Mouse (Mus musculus): ENCODE results near the gene Best3. TPM values are rescaled to one million over a fixed set of nuclear protein-coding genes. Genes with fewer than 3 reads are reported as not detected.
A peak's percentile ranks its signal among the peaks of the same experiment; 100 is the strongest.

Gene Best3
- polyA plus RNA-seq, 1 experiment from 2014 or later = 4.6 TPM

DNA sequence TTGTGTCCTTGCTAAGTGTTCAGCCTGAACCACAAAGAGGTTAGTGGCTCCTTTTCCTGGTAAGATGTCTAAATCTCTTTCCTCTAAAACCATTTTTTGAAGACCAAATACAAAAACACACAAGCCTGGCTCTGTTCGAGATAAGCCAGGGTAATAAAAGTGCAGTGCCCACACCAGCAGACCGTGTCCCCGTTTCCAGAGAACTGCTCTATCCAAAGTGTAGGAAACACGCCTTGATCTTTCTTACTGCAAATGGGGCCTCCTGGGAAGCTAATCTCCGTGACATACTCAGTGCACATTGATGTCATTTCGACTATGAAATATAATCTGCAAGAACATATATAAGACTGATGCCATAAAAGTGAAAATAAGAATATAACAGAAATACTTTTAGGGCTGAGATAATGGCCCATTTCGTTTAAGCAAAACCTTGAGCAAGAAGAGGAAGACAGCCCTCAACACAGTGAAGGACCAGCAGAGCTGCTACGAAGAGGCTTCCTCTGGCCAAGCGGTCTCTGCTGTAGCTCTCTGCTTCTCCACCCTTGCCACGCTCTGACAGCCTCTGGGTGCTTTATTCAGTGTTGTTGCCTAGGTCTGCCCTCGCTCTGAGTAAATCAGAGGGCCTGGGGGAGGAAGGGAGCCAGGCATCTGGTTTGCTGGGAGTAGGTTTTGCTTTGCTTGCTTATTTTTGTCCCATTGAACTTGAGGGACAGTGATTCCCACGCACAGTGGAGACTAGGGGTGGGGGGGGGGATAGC lies 19.8 kb downstream of the Best3 start:
- H3K4me1 ChIP-seq (ENCODE audit: control insufficient read depth, insufficient read depth, low read length) = no peaks in the 10 kb centered on the region
- H3K4me3 ChIP-seq (ENCODE audit: low read depth, low read length) = no peak overlapping the region
- no peaks in the 10 kb centered on the region for H3K27me3 ChIP-seq (replicated peaks; ENCODE audit: control insufficient read depth, insufficient read depth, low read length)
- H3K9me3 ChIP-seq (ENCODE audit: control insufficient read depth, low read length) = no peaks in the 10 kb centered on the region
- H3K9ac ChIP-seq (ENCODE audit: low read depth, low read length) = no peak overlapping the region
- WGBS = 53% methylated on average over 12 of the region's 12 CpGs
- no peaks in the 10 kb centered on the region for H3K36me3 ChIP-seq (ENCODE audit: control insufficient read depth, insufficient read depth, low read length)
- no peak for ATAC-seq (ENCODE audit: low read depth)
- H3K27ac ChIP-seq (replicated peaks; ENCODE audit: low read depth, low read length) = no peak overlapping the region
- no peak for DNase-seq (ENCODE audit: low spot score)
- no peak overlapping the region for H3K4me2 ChIP-seq (ENCODE audit: low read depth, low read length)

DNA sequence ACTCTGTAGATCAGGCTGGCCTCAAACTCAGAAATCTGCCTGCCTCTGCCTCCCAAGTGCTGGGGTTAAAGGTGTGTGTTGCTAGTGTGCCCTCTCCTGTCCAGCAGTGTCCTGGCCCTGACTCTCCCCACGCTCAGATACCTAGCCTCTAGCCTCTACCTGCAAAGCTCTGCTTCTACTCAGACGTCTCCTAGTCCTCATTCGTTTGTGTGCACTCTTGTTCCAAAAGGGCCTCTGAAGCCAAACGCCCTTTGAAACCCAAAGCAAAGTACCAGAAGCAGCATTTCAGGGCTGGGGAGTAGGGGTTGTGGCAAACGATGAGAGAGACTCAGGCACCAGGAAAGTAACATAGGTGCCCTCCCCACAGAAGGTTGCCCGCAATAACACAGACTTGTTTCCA lies 23.6 kb downstream of the Best3 start:
- no peak overlapping the region for H3K4me2 ChIP-seq (ENCODE audit: low read depth, low read length)
- H3K9ac ChIP-seq (ENCODE audit: low read depth, low read length) = no peak overlapping the region
- 0 out of 2 replicates have a peak, but pooled peaks cover 7% of the 10 kb centered on the region for H3K4me1 ChIP-seq (ENCODE audit: control insufficient read depth, insufficient read depth, low read length)
- H3K36me3 ChIP-seq (ENCODE audit: control insufficient read depth, insufficient read depth, low read length) = no peaks in the 10 kb centered on the region
- no peak overlapping the region for H3K27ac ChIP-seq (replicated peaks; ENCODE audit: low read depth, low read length)
- ATAC-seq (ENCODE audit: low read depth) = no peak
- no peak overlapping the region for H3K4me3 ChIP-seq (ENCODE audit: low read depth, low read length)
- H3K9me3 ChIP-seq (ENCODE audit: control insufficient read depth, low read length) = no peaks in the 10 kb centered on the region
- 88% methylated on average over 6 of the region's 6 CpGs for WGBS
- H3K27me3 ChIP-seq (replicated peaks; ENCODE audit: control insufficient read depth, insufficient read depth, low read length) = no peaks in the 10 kb centered on the region
- no peak for DNase-seq (ENCODE audit: low spot score)

DNA sequence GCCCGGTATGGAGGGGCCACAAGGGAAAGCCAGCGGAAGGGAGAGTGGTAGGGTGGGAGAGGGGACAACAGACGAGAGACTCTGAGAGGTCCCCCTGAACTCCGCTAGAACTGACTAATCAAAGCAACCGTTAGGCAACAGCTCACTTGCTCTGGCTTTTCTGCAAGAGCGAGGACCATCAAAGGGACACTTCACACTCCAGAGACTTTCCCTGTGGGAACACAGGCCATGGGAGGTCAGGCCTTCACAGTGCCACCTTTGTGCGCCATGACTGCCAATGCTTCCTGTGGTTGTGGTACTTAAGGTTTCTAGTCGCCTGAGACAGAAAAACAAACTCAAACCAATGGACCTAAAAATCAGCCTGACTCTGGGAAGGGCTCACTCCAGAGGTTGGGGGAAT lies 24.9 kb downstream of the Best3 start:
- Histone ChIP-seq H3K36me3 (ENCODE audit: control insufficient read depth, insufficient read depth, low read length) (no peaks in the 10 kb centered on the region), H3K4me2 (ENCODE audit: low read depth, low read length) (no peak overlapping the region), H3K27me3 (replicated peaks; ENCODE audit: control insufficient read depth, insufficient read depth, low read length) (no peaks in the 10 kb centered on the region), H3K4me1 (ENCODE audit: control insufficient read depth, insufficient read depth, low read length) (0 out of 2 replicates have a peak, but pooled peaks cover 7% of the 10 kb centered on the region), H3K4me3 (ENCODE audit: low read depth, low read length) (no peak overlapping the region), H3K27ac (replicated peaks; ENCODE audit: low read depth, low read length) (no peak overlapping the region), H3K9me3 (ENCODE audit: control insufficient read depth, low read length) (no peaks in the 10 kb centered on the region), H3K9ac (ENCODE audit: low read depth, low read length) (no peak overlapping the region)
- ATAC-seq (ENCODE audit: low read depth) (no peak), DNase-seq (ENCODE audit: low spot score) (no peak)
- 51% methylated on average over 8 of the region's 8 CpGs for WGBS

- ATAC-seq (ENCODE audit: low read depth) (peak; percentile 94), DNase-seq (ENCODE audit: low spot score) (peak; percentile 89)
- H3K27me3 ChIP-seq (replicated peaks; ENCODE audit: control insufficient read depth, insufficient read depth, low read length) = no peaks in the 10 kb centered on the region
- no peak overlapping the region for H3K9ac ChIP-seq (ENCODE audit: low read depth, low read length)
- H3K27ac ChIP-seq (replicated peaks; ENCODE audit: low read depth, low read length) = no peak overlapping the region
- no peak overlapping the region for H3K4me3 ChIP-seq (ENCODE audit: low read depth, low read length)
- H3K4me1 ChIP-seq (ENCODE audit: control insufficient read depth, insufficient read depth, low read length) = 0 out of 2 replicates have a peak, but pooled peaks cover 7% of the 10 kb centered on the region
- H3K36me3 ChIP-seq (ENCODE audit: control insufficient read depth, insufficient read depth, low read length) = no peaks in the 10 kb centered on the region
- 21% methylated on average over 12 of the region's 12 CpGs for WGBS
- peak overlapping the region; percentile 26; the same call in 1 of the 2 replicates for H3K4me2 ChIP-seq (ENCODE audit: low read depth, low read length)
- no peaks in the 10 kb centered on the region for H3K9me3 ChIP-seq (ENCODE audit: control insufficient read depth, low read length)
Measured at GRCm38 (mm10) chr10:117013689-117014390, 27.7 kb downstream of the Best3 start.

GRCm38 (mm10) chr10:117014565-117014964 lies 28.5 kb downstream of the Best3 start:
- H3K4me1 ChIP-seq (ENCODE audit: control insufficient read depth, insufficient read depth, low read length) = 0 out of 2 replicates have a peak, but pooled peaks cover 7% of the 10 kb centered on the region
- no peaks in the 10 kb centered on the region for H3K27me3 ChIP-seq (replicated peaks; ENCODE audit: control insufficient read depth, insufficient read depth, low read length)
- H3K27ac ChIP-seq (replicated peaks; ENCODE audit: low read depth, low read length) = no peak overlapping the region
- H3K9ac ChIP-seq (ENCODE audit: low read depth, low read length) = no peak overlapping the region
- ATAC-seq (ENCODE audit: low read depth) = no peak
- no peaks in the 10 kb centered on the region for H3K36me3 ChIP-seq (ENCODE audit: control insufficient read depth, insufficient read depth, low read length)
- H3K9me3 ChIP-seq (ENCODE audit: control insufficient read depth, low read length) = no peaks in the 10 kb centered on the region
- H3K4me3 ChIP-seq (ENCODE audit: low read depth, low read length) = no peak overlapping the region
- 71% methylated on average over 5 of the region's 5 CpGs for WGBS
- no peak for DNase-seq (ENCODE audit: low spot score)
- H3K4me2 ChIP-seq (ENCODE audit: low read depth, low read length) = no peak overlapping the region

DNA sequence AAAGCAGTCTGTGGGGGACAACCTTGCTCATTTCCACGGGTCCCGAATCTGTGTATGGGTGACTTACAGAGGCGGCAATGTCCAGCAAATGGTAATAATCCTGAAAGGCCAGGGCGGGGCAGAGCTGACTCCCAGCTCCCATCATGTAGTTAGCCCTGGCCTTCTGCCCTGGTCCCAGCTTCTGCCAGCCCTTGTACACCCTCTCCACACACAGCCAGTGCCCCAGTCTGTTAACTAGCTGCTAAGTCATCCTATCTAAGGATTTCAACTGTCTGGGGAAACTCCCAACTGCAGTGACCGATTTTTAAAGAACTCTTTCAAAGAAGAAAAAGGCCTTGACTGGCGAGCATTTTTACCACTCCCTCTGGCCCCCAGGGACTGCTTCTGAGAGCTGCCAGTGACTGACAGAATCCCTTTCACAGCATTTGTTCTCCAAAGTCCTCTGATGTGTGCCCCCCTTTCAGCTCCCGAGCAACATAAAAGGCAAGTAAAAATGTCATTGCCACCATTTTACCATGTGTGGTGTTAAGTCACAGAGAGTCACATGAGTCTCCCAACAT lies 32.2 kb downstream of the Best3 start:
- Histone ChIP-seq H3K4me1 (ENCODE audit: control insufficient read depth, insufficient read depth, low read length) (peaks cover 13% of the 10 kb centered on the region; the same call in 1 of the 2 replicates), H3K27me3 (replicated peaks; ENCODE audit: control insufficient read depth, insufficient read depth, low read length) (no peaks in the 10 kb centered on the region; the same call in 1 of the 2 replicates), H3K36me3 (ENCODE audit: control insufficient read depth, insufficient read depth, low read length) (no peaks in the 10 kb centered on the region), H3K27ac (replicated peaks; ENCODE audit: low read depth, low read length) (no peak overlapping the region), H3K9ac (ENCODE audit: low read depth, low read length) (no peak overlapping the region), H3K4me2 (ENCODE audit: low read depth, low read length) (no peak overlapping the region), H3K9me3 (ENCODE audit: control insufficient read depth, low read length) (no peaks in the 10 kb centered on the region), H3K4me3 (ENCODE audit: low read depth, low read length) (no peak overlapping the region)
- DNase-seq (ENCODE audit: low spot score) (no peak), ATAC-seq (ENCODE audit: low read depth) (no peak)
- 49% methylated on average over 7 of the region's 7 CpGs for WGBS

GRCm38 (mm10) chr10:117021020-117021754 lies 35.1 kb downstream of the Best3 start:
- Histone ChIP-seq H3K36me3 (ENCODE audit: control insufficient read depth, insufficient read depth, low read length) (no peaks in the 10 kb centered on the region), H3K4me1 (ENCODE audit: control insufficient read depth, insufficient read depth, low read length) (peaks cover 10% of the 10 kb centered on the region), H3K4me3 (ENCODE audit: low read depth, low read length) (no peak overlapping the region), H3K4me2 (ENCODE audit: low read depth, low read length) (no peak overlapping the region), H3K9ac (ENCODE audit: low read depth, low read length) (no peak overlapping the region), H3K9me3 (ENCODE audit: control insufficient read depth, low read length) (no peaks in the 10 kb centered on the region), H3K27ac (replicated peaks; ENCODE audit: low read depth, low read length) (no peak overlapping the region), H3K27me3 (replicated peaks; ENCODE audit: control insufficient read depth, insufficient read depth, low read length) (peaks cover 3% of the 10 kb centered on the region; the same call in 1 of the 2 replicates)
- WGBS = 9% methylated on average over 20 of the region's 21 CpGs
- DNase-seq (ENCODE audit: low spot score) = peak; percentile 76
- ATAC-seq (ENCODE audit: low read depth) = peak; percentile 87

- H3K4me3 ChIP-seq (ENCODE audit: low read depth, low read length) = peak overlapping the region; percentile 13; the same call in 1 of the 2 replicates
- no peak overlapping the region for H3K9ac ChIP-seq (ENCODE audit: low read depth, low read length)
- H3K4me1 ChIP-seq (ENCODE audit: control insufficient read depth, insufficient read depth, low read length) = peaks cover 10% of the 10 kb centered on the region
- 48% methylated on average over 15 of the region's 16 CpGs for WGBS
- no peaks in the 10 kb centered on the region for H3K9me3 ChIP-seq (ENCODE audit: control insufficient read depth, low read length)
- H3K27me3 ChIP-seq (replicated peaks; ENCODE audit: control insufficient read depth, insufficient read depth, low read length) = peaks cover 3% of the 10 kb centered on the region; the same call in 1 of the 2 replicates
- no peak overlapping the region for H3K27ac ChIP-seq (replicated peaks; ENCODE audit: low read depth, low read length)
- H3K36me3 ChIP-seq (ENCODE audit: control insufficient read depth, insufficient read depth, low read length) = no peaks in the 10 kb centered on the region
- no peak for ATAC-seq (ENCODE audit: low read depth)
- no peak for DNase-seq (ENCODE audit: low spot score)
- H3K4me2 ChIP-seq (ENCODE audit: low read depth, low read length) = peak overlapping the region; percentile 43; the same call in 1 of the 2 replicates
Measured at GRCm38 (mm10) chr10:117023693-117024092, 37.6 kb downstream of the Best3 start.

Data from embryonic facial prominence, embryonic 14.5 days (tissue).